Mouse (Mus musculus) lung, embryonic 15.5 days (tissue): ENCODE results near the gene Inca1. TPM values are rescaled to one million over a fixed set of nuclear protein-coding genes. Genes with fewer than 3 reads are reported as not detected.
A peak's percentile ranks its signal among the peaks of the same experiment; 100 is the strongest.

Experiments
- ATAC-seq: fragments of 200-750 bp; cut with Nextera tagmentation; 2 replicates; pipeline ENCODE4 v1.8.0; 2017; ENCODE audit warnings: moderate number of reproducible peaks, borderline replicate concordance; ENCODE audit not compliant: low FRiP score, low TSS enrichment; ENCODE audit errors: extremely low read depth
- H3K27ac ChIP-seq: fragments of 300-500 bp; sonication (generic); 2 replicates; pipeline ENCODE4 v1.5.1; 2015; ENCODE audit warnings: moderate library complexity, mild to moderate bottlenecking, inconsistent platforms
- H3K27me3 ChIP-seq: fragments of 300-500 bp; sonication (generic); 2 replicates; pipeline ENCODE4 v1.6.1; 2015; ENCODE audit warnings: inconsistent platforms
- H3K36me3 ChIP-seq: fragments of 300-500 bp; sonication (generic); 2 replicates; pipeline ENCODE4 v1.6.1; 2015; ENCODE audit warnings: inconsistent platforms
- H3K4me1 ChIP-seq: fragments of 300-500 bp; sonication (generic); 2 replicates; pipeline ENCODE4 v1.6.1; 2015; ENCODE audit warnings: inconsistent platforms
- H3K4me2 ChIP-seq: fragments of 300-500 bp; sonication (generic); 2 replicates; pipeline ENCODE4 v1.6.1; 2015; ENCODE audit warnings: inconsistent platforms, mild to moderate bottlenecking, moderate library complexity
- H3K4me3 ChIP-seq: fragments of 300-500 bp; sonication (generic); 2 replicates; pipeline ENCODE4 v1.5.1; 2015; ENCODE audit warnings: mild to moderate bottlenecking, inconsistent platforms
- H3K9ac ChIP-seq: fragments of 300-500 bp; sonication (generic); 2 replicates; pipeline ENCODE4 v1.6.1; 2015; ENCODE audit warnings: inconsistent platforms
- H3K9me3 ChIP-seq: fragments of 300-500 bp; sonication (generic); 2 replicates; pipeline ENCODE4 v1.6.1; 2016; ENCODE audit warnings: inconsistent platforms
- WGBS: fragments of 180-500 bp; shearing (Covaris S2); methylation state at CpG from one replicate; pipeline ENCODE4 v1.1.7; 2015; 5-methylcytosine and 5-hydroxymethylcytosine counted together
- polyA plus RNA-seq: library from polyadenylated mRNA; unstranded; fragments of >200 nt; fragmentation: Nextera tagmentation; extraction: Ambion mirVana; gene quantifications from 2 replicates; pipeline ENCODE4 v1.2.1, GENCODE M21; 2015

Inca1 gene
- polyA plus RNA-seq, 1 experiment from 2014 or later, result 1.5 TPM

- H3K9me3 ChIP-seq, result no peaks in the 10 kb centered on the region
- peaks cover 62% of the 10 kb centered on the region for H3K4me1 ChIP-seq
- H3K36me3 ChIP-seq, result peaks cover 59% of the 10 kb centered on the region
These were observed 52.1 kb downstream of the Inca1 start for GRCm38 (mm10) chr11:70647716-70648420.

GRCm38 (mm10) chr11:70646691-70647650 lies 53.0 kb downstream of the Inca1 start, which contains the start of the genes Rnf167 and Slc25a11:
Gene Rnf167 (plus strand): TSS chr11:70647235.
Gene Slc25a11 (minus strand): TSS chr11:70647479.
- Histone ChIP-seq H3K9ac (peak within 1 kb of the TSS; percentile 87), H3K9me3 (no peaks in the 10 kb centered on the region), H3K4me2 (peak within 1 kb of the TSS; percentile 88), H3K4me3 (peak within 1 kb of the TSS; percentile 66), H3K36me3 (peaks cover 50% of the 10 kb centered on the region), H3K27me3 (no peaks in the 10 kb centered on the region), H3K4me1 (peaks cover 53% of the 10 kb centered on the region), H3K27ac (peak within 1 kb of the TSS; percentile 98)
- WGBS, result under 1% methylated on average over 63 of the region's 63 CpGs
- ATAC-seq, result peak; percentile 89

More at GRCm38 (mm10) chr11:70647716-70648420, 52.1 kb downstream of the Inca1 start:
- peak overlapping the region; percentile 77 for H3K9ac ChIP-seq
- H3K4me3 ChIP-seq, result peak overlapping the region; percentile 66
- peak overlapping the region; percentile 98 for H3K27ac ChIP-seq
- WGBS, result 1% methylated on average over 28 of the region's 28 CpGs
- H3K27me3 ChIP-seq, result no peaks in the 10 kb centered on the region
- H3K4me2 ChIP-seq, result peak overlapping the region; percentile 87
- ATAC-seq, result peak; percentile 28; the same call in 1 of the 2 replicates

GRCm38 (mm10) chr11:70646259-70646555 lies 53.7 kb downstream of the Inca1 start:
- peaks cover 43% of the 10 kb centered on the region for H3K36me3 ChIP-seq
- 16% methylated on average over 3 of the region's 3 CpGs for WGBS

GRCm38 (mm10) chr11:70645461-70646258 lies 54.3 kb downstream of the Inca1 start:
- Histone ChIP-seq H3K9ac (peak overlapping the region; percentile 87), H3K9me3 (no peaks in the 10 kb centered on the region), H3K27me3 (no peaks in the 10 kb centered on the region), H3K4me1 (peaks cover 40% of the 10 kb centered on the region), H3K36me3 (peaks cover 37% of the 10 kb centered on the region), H3K27ac (peak overlapping the region; percentile 91), H3K4me2 (peak overlapping the region; percentile 88), H3K4me3 (peak overlapping the region; percentile 66)
- 83% methylated on average over 12 of the region's 12 CpGs for WGBS
- ATAC-seq, result no peak

More at GRCm38 (mm10) chr11:70646259-70646555, 53.7 kb downstream of the Inca1 start:
- no peaks in the 10 kb centered on the region for H3K27me3 ChIP-seq
- ATAC-seq, result no peak
- H3K9ac ChIP-seq, result peak overlapping the region; percentile 87
- peaks cover 46% of the 10 kb centered on the region for H3K4me1 ChIP-seq
- peak overlapping the region; percentile 91 for H3K27ac ChIP-seq
- H3K4me3 ChIP-seq, result peak overlapping the region; percentile 66
- H3K9me3 ChIP-seq, result no peaks in the 10 kb centered on the region
- peak overlapping the region; percentile 88 for H3K4me2 ChIP-seq

- H3K4me2 ChIP-seq, result no peak overlapping the region
- no peaks in the 10 kb centered on the region for H3K27me3 ChIP-seq
- H3K4me1 ChIP-seq, result peaks cover 32% of the 10 kb centered on the region
- no peaks in the 10 kb centered on the region for H3K9me3 ChIP-seq
- H3K27ac ChIP-seq, result no peak overlapping the region
- ATAC-seq, result no peak
- H3K9ac ChIP-seq, result no peak overlapping the region
- H3K4me3 ChIP-seq, result no peak overlapping the region
- WGBS, result 92% methylated on average over 8 of the region's 8 CpGs
- peaks cover 28% of the 10 kb centered on the region for H3K36me3 ChIP-seq
These were observed 55.3 kb downstream of the Inca1 start for GRCm38 (mm10) chr11:70644564-70645103.

GRCm38 (mm10) chr11:70643051-70643450 lies 56.9 kb downstream of the Inca1 start:
- Histone ChIP-seq H3K27ac (no peak overlapping the region), H3K4me1 (peaks cover 16% of the 10 kb centered on the region), H3K36me3 (peaks cover 17% of the 10 kb centered on the region), H3K4me2 (no peak overlapping the region), H3K9me3 (no peaks in the 10 kb centered on the region), H3K27me3 (no peaks in the 10 kb centered on the region), H3K4me3 (no peak overlapping the region), H3K9ac (no peak overlapping the region)
- WGBS, result 89% methylated on average over 6 of the region's 6 CpGs
- ATAC-seq, result no peak

- Histone ChIP-seq H3K9me3 (no peaks in the 10 kb centered on the region), H3K36me3 (peaks cover 17% of the 10 kb centered on the region), H3K4me3 (no peak overlapping the region), H3K9ac (no peak overlapping the region), H3K4me2 (no peak overlapping the region), H3K27me3 (no peaks in the 10 kb centered on the region), H3K27ac (no peak overlapping the region), H3K4me1 (peaks cover 13% of the 10 kb centered on the region)
- no peak for ATAC-seq
- WGBS, result 83% methylated on average over 7 of the region's 7 CpGs
These were observed 58.7 kb downstream of the Inca1 start for GRCm38 (mm10) chr11:70641241-70641640.

- no peak overlapping the region for H3K4me2 ChIP-seq
- ATAC-seq, result no peak
- peaks cover 15% of the 10 kb centered on the region for H3K36me3 ChIP-seq
- H3K9ac ChIP-seq, result no peak overlapping the region
- peaks cover under 1% of the 10 kb centered on the region; the same call in 1 of the 2 replicates for H3K4me1 ChIP-seq
- H3K4me3 ChIP-seq, result no peak overlapping the region
- H3K9me3 ChIP-seq, result no peaks in the 10 kb centered on the region
- no peak overlapping the region for H3K27ac ChIP-seq
- 77% methylated on average over 8 of the region's 8 CpGs for WGBS
- no peaks in the 10 kb centered on the region for H3K27me3 ChIP-seq
These were observed 60.0 kb downstream of the Inca1 start for GRCm38 (mm10) chr11:70639976-70640375.

GRCm38 (mm10) chr11:70638714-70639278 lies 61.2 kb downstream of the Inca1 start, which contains the start of gene Gp1ba:
Gene Gp1ba (plus strand): TSS chr11:70639122.
- WGBS, result 12% methylated on average over 5 of the region's 5 CpGs
- Histone ChIP-seq H3K27me3 (no peaks in the 10 kb centered on the region), H3K9me3 (no peaks in the 10 kb centered on the region), H3K9ac (no peak within 1 kb of the TSS), H3K4me1 (no peaks in the 10 kb centered on the region), H3K4me3 (no peak within 1 kb of the TSS), H3K4me2 (no peak within 1 kb of the TSS), H3K27ac (no peak within 1 kb of the TSS), H3K36me3 (peaks cover 3% of the 10 kb centered on the region; the same call in 1 of the 2 replicates)
- no peak for ATAC-seq
